Mouse (Mus musculus) limb, embryonic 14.5 days (tissue): Measurements from ENCODE around the gene Acox3. TPM values are rescaled to one million over a fixed set of nuclear protein-coding genes. Genes with fewer than 3 reads are reported as not detected.

ENCODE experiments used
- ATAC-seq: fragments of 200-750 bp; cut with Nextera tagmentation; 2 replicates; pipeline ENCODE4 v1.8.0; 2017; ENCODE audit warnings: low read depth, moderate number of reproducible peaks, moderate TSS enrichment; ENCODE audit not compliant: low FRiP score
- DNase-seq: peaks from one replicate; pipeline ENCODE4 v3.0.0-alpha.2; 2015; ENCODE audit warnings: low spot score
- H3K27ac ChIP-seq: fragments of 300-500 bp; sonication (generic); replicated peaks from 2 replicates; pipeline ENCODE4 v1.5.1; 2014; ENCODE audit warnings: low read depth, mild to moderate bottlenecking, low read length, moderate library complexity, mixed read lengths
- H3K27me3 ChIP-seq: fragments of 300-500 bp; sonication (generic); 2 replicates; pipeline ENCODE4 v1.6.1; 2014; ENCODE audit warnings: low read length, mixed read lengths; ENCODE audit not compliant: control insufficient read depth, insufficient read depth
- H3K36me3 ChIP-seq: fragments of 300-500 bp; sonication (generic); 2 replicates; pipeline ENCODE4 v1.6.1; 2014; ENCODE audit warnings: mild to moderate bottlenecking, low read length, moderate library complexity, mixed read lengths; ENCODE audit not compliant: control insufficient read depth, insufficient read depth
- H3K4me1 ChIP-seq: fragments of 300-500 bp; sonication (generic); 2 replicates; pipeline ENCODE4 v1.6.1; 2014; ENCODE audit warnings: antibody characterized with exemption, low read length, mixed read lengths; ENCODE audit not compliant: control insufficient read depth, insufficient read depth
- H3K4me2 ChIP-seq: fragments of 300-500 bp; sonication (generic); replicated peaks from 2 replicates; pipeline ENCODE4 v1.6.1; 2014; ENCODE audit warnings: low read depth, mild to moderate bottlenecking, low read length, moderate library complexity; ENCODE audit not compliant: severe bottlenecking
- H3K4me3 ChIP-seq: fragments of 300-500 bp; sonication (generic); replicated peaks from 2 replicates; pipeline ENCODE4 v1.5.1; 2014; ENCODE audit warnings: low read length
- H3K9ac ChIP-seq: fragments of 300-500 bp; sonication (generic); 2 replicates; pipeline ENCODE4 v1.6.1; 2014; ENCODE audit warnings: mild to moderate bottlenecking, low read depth, low read length, moderate library complexity; ENCODE audit not compliant: severe bottlenecking
- H3K9me3 ChIP-seq: fragments of 300-500 bp; sonication (generic); 2 replicates; pipeline ENCODE4 v1.6.1; 2016; ENCODE audit warnings: low read length; ENCODE audit not compliant: control insufficient read depth
- POLR2A ChIP-seq: fragments of 200-500 bp; IDR thresholded peaks from 2 replicates; pipeline ENCODE4 v1.8.0; 2012; ENCODE audit warnings: inconsistent platforms, mild to moderate bottlenecking, moderate library complexity, borderline replicate concordance; ENCODE audit not compliant: insufficient read depth, insufficient read length; ENCODE audit errors: extremely low read depth
- WGBS: fragments of 180-500 bp; shearing (Covaris S2); extraction: QIAGEN DNeasy Blood & Tissue Kit; methylation state at CpG from one replicate; pipeline ENCODE4 v1.1.7; 2014; 5-methylcytosine and 5-hydroxymethylcytosine counted together
- polyA plus RNA-seq, 2 experiments: library from polyadenylated mRNA; depleted of rRNA in 1 of 2; stranded (reverse) in 1 of 2; unstranded in 1 of 2; fragments of >200 nt; fragmentation: Nextera tagmentation in 1 of 2; extraction: Ambion mirVana in 1 of 2; gene quantifications; 2 replicates each; pipeline versions ENCODE4 v1.2.1 to v1.2.3; 2012 to 2014

Gene Acox3
- polyA plus RNA-seq, 2 experiments: 14.2 to 31.1 TPM

- 19% methylated on average over 4 of the region's 4 CpGs for WGBS
- Histone ChIP-seq H3K4me2 (no peak overlapping the region), H3K9me3 (no peaks in the 10 kb centered on the region), H3K4me1 (no peaks in the 10 kb centered on the region), H3K27ac (no peak overlapping the region), H3K36me3 (peaks cover 51% of the 10 kb centered on the region), H3K27me3 (no peaks in the 10 kb centered on the region), H3K4me3 (no peak overlapping the region), H3K9ac (no peak overlapping the region)
- no peak for TF ChIP-seq POLR2A
- DNase-seq: peak; percentile 88
- ATAC-seq: no peak; the same call in 1 of the 2 replicates
Observed at GRCm38 (mm10) chr5:35595706-35596105, 12.9 kb downstream of the Acox3 start.

- Histone ChIP-seq H3K27me3 (no peaks in the 10 kb centered on the region), H3K36me3 (peaks cover 52% of the 10 kb centered on the region), H3K9ac (no peak overlapping the region), H3K4me2 (no peak overlapping the region), H3K4me3 (no peak overlapping the region), H3K4me1 (no peaks in the 10 kb centered on the region), H3K9me3 (no peaks in the 10 kb centered on the region), H3K27ac (no peak overlapping the region)
- TF ChIP-seq POLR2A: no peak
- ATAC-seq: no peak; the same call in 1 of the 2 replicates
- 83% methylated on average over 18 of the region's 18 CpGs for WGBS
- DNase-seq: no peak
Observed at GRCm38 (mm10) chr5:35596169-35597160, 13.6 kb downstream of the Acox3 start.

- no peak overlapping the region for H3K4me3 ChIP-seq
- H3K4me1 ChIP-seq: no peaks in the 10 kb centered on the region
- H3K36me3 ChIP-seq: peaks cover 50% of the 10 kb centered on the region
- H3K9ac ChIP-seq: no peak overlapping the region
- H3K27ac ChIP-seq: no peak overlapping the region
- DNase-seq: no peak
- H3K27me3 ChIP-seq: no peaks in the 10 kb centered on the region
- 83% methylated on average over 10 of the region's 11 CpGs for WGBS
- no peak for ATAC-seq
- no peak for TF ChIP-seq POLR2A
- H3K4me2 ChIP-seq: no peak overlapping the region
- no peaks in the 10 kb centered on the region for H3K9me3 ChIP-seq
Observed at GRCm38 (mm10) chr5:35600233-35600632, 17.4 kb downstream of the Acox3 start.

- Histone ChIP-seq H3K27me3 (no peaks in the 10 kb centered on the region), H3K9ac (no peak overlapping the region), H3K27ac (no peak overlapping the region), H3K4me1 (no peaks in the 10 kb centered on the region), H3K4me3 (no peak overlapping the region), H3K9me3 (no peaks in the 10 kb centered on the region), H3K36me3 (peaks cover 48% of the 10 kb centered on the region), H3K4me2 (no peak overlapping the region)
- TF ChIP-seq POLR2A: no peak
- 94% methylated on average over 8 of the region's 8 CpGs for WGBS
- no peak for DNase-seq
- ATAC-seq: no peak
Observed at GRCm38 (mm10) chr5:35601526-35601925, 18.7 kb downstream of the Acox3 start.

- Histone ChIP-seq H3K9me3 (no peaks in the 10 kb centered on the region), H3K4me2 (no peak overlapping the region), H3K27me3 (no peaks in the 10 kb centered on the region), H3K27ac (no peak overlapping the region), H3K4me3 (no peak overlapping the region), H3K36me3 (peaks cover 38% of the 10 kb centered on the region), H3K4me1 (peaks cover 26% of the 10 kb centered on the region), H3K9ac (no peak overlapping the region)
- DNase-seq (no peak), ATAC-seq (no peak)
- 86% methylated on average over 7 of the region's 7 CpGs for WGBS
- no peak for TF ChIP-seq POLR2A
Observed at GRCm38 (mm10) chr5:35605355-35605754, 22.5 kb downstream of the Acox3 start.
